Mouse (Mus musculus) E14TG2a.4 (cell line): ENCODE data around the gene Ndufb10.

Experiments used
- H3K27me3 ChIP-seq: 2 replicates; pipeline ENCODE4 v1.6.1; 2014; ENCODE audit warnings: low read length, control low read depth; ENCODE audit not compliant: insufficient read depth
- H3K36me3 ChIP-seq: 2 replicates; pipeline ENCODE4 v1.6.1; 2014; ENCODE audit warnings: low read length, control low read depth; ENCODE audit not compliant: insufficient read depth
- H3K4me1 ChIP-seq: replicated peaks from 2 replicates; pipeline ENCODE4 v1.6.1; 2014; ENCODE audit warnings: low read depth, low read length, control low read depth
- H3K4me3 ChIP-seq: replicated peaks from 2 replicates; pipeline ENCODE4 v1.5.1; 2014; ENCODE audit warnings: mild to moderate bottlenecking, low read length
- H3K9me3 ChIP-seq: 2 replicates; pipeline ENCODE4 v1.6.1; 2014; ENCODE audit warnings: low read length, control low read depth
- CTCF ChIP-seq: conservative IDR thresholded peaks from 2 replicates; pipeline ENCODE4 v1.5.1; 2014; ENCODE audit warnings: low read length
- NANOG ChIP-seq: IDR thresholded peaks from 2 replicates; pipeline ENCODE4 v1.6.1; 2014; ENCODE audit warnings: borderline replicate concordance, low read length, mixed read lengths
- POU5F1 ChIP-seq: IDR thresholded peaks from 2 replicates; pipeline ENCODE4 v1.6.1; 2014; ENCODE audit warnings: low read length, borderline replicate concordance

Gene Ndufb10

DNA sequence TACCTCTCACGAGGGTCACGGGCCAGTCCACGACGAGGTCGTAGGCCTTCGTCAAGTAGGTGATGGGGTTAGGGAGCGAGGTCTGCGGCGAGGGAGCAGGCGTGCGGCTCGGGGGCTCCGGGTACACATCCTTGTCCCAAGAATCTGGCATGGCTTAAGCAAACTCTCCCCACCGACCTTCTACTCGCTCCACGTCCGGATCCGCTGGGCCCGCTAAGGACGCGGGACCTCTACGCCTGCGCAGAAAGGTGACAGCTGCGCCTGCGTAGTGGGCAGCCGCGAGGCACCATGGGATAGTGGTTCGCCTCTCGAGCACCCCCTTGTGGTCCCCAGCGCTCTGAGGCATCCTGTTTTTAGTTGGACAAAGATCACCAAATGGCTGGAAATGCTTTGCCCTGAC is at the start of gene Ndufb10:
Gene Ndufb10, minus strand, starts transcription at position 295 of the 400 bp plus-strand sequence.
- Histone ChIP-seq H3K4me1 (peaks cover 53% of the 10 kb centered on the region), H3K36me3 (peaks cover 24% of the 10 kb centered on the region), H3K4me3 (peak within 1 kb of the TSS; percentile 93), H3K9me3 (no peaks in the 10 kb centered on the region), H3K27me3 (no peaks in the 10 kb centered on the region)
- TF ChIP-seq NANOG: no peak
- TF ChIP-seq CTCF: peak; percentile 93
- no peak for TF ChIP-seq POU5F1

DNA sequence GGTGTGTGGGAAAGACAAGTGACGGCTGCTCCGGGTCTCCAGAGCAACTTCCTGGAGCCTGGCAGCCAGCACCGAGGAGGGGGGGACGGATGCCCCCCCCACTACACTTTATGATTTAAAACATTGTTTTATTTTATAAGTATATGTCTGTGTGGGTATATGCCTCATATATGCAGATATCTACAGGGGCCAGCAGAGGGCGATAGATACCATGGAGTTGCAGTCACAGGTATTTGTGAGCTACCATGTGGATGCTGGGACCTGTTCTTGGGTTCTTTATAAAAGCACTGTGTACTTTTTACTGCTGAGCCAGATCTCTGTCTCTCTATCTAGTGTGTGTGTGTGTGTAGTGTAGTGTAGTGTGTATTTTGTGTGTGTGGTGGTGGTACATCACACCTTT is 49.0 kb upstream of the Ndufb10 start:
- no peaks in the 10 kb centered on the region for H3K9me3 ChIP-seq
- H3K27me3 ChIP-seq: peaks cover 9% of the 10 kb centered on the region
- TF ChIP-seq NANOG: no peak
- TF ChIP-seq POU5F1: no peak
- peak; percentile 48 for TF ChIP-seq CTCF
- no peak overlapping the region for H3K4me3 ChIP-seq
- H3K4me1 ChIP-seq: peaks cover 30% of the 10 kb centered on the region
- H3K36me3 ChIP-seq: no peaks in the 10 kb centered on the region

DNA sequence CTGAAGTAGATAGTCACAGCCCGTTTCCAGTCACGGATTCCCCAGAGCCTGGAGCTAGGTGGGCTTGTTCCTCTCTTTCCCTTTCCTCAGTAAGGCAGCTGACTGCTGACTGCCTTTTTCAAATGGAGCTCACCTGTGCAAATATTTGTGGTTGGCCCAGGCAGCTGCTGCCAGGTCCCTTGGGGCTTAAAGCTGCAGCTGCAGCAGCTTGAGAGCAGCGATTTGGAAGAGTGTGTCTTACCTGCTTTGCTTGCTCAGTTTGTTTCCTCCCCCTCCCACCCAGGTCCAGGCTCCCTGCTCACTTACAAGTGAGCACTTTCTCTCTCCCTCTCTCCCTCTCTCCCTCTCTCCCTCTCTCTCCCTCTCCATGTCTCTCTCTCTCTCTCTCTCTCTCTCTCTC is 44.9 kb upstream of the Ndufb10 start:
- Histone ChIP-seq H3K4me1 (peaks cover 26% of the 10 kb centered on the region), H3K9me3 (no peaks in the 10 kb centered on the region), H3K4me3 (no peak overlapping the region), H3K27me3 (peaks cover 17% of the 10 kb centered on the region), H3K36me3 (no peaks in the 10 kb centered on the region)
- TF ChIP-seq NANOG: no peak
- no peak for TF ChIP-seq POU5F1
- TF ChIP-seq CTCF: no peak

DNA sequence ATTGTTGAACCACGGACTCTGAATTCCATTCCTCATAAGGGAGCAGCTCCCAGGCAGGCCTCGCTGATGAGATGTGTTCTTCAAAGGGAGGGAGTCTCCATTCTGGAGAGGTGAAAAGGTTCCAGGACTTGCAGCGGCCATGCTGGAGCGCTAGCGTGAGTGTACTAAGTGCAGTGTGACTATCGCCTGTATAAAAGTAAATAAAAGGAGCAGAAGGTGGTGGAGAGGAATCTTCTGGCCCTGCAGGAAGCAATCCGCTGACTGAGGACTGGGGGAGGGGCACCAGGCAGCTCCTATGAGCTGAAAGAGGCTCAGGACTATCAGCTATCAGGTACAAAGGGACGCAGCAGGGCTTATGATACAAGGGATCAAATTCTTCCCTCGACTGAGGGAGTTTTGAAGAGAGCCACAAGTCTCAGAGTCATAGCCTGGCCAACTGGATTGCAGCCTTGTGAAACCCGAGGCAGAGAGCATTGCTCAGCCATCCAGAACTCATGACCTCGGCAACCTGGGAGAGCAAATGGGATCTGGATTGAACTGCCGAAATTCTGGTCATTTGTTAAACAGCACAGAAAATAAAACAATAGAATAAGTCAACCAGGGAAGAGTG is 42.1 kb upstream of the Ndufb10 start:
- Histone ChIP-seq H3K36me3 (no peaks in the 10 kb centered on the region), H3K4me3 (no peak overlapping the region), H3K4me1 (peaks cover 27% of the 10 kb centered on the region), H3K9me3 (no peaks in the 10 kb centered on the region), H3K27me3 (peaks cover 18% of the 10 kb centered on the region)
- TF ChIP-seq NANOG (no peak), CTCF (no peak), POU5F1 (no peak)

DNA sequence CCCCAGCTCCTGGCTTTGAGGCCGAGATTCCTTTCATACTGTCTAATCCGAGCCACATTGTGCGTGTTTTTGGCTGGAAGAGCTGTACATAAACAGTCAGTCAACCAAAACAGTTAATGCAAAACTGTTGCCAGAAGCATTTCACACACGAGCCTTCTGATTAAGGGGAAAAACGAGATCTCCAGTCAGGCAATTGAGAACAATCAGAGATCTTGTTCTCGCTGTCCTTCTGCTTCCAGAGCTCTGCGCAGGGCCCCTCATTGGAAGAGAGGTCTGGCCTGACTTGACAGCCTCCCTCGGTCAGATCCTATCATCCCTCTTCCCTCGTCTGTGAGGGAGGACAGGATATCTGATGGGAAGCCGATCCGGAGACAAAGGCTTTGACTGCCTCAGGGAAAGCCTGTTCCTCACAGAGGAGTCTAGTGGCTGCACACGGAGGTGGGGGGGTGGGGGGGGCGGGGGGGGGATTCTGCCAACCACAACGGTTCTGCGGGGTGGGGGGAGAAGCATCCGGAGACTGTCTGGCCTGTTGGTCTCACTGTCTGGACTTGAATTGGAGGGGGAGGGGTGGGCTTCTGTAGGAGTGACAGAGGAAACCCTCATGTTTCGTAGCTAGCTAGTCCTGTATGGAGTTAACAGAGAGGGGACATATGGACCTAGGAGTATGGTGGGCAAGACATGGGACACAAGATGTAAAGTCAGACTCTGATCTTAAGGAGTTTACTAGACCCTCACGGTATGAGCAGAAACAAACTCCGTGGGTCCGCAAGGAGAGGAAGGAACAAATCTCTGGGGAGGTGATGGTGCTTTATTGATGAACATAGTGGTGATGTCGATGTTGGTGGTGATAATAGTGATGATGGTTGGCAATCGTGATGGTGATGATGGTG is 41.0 kb upstream of the Ndufb10 start:
- Histone ChIP-seq H3K36me3 (no peaks in the 10 kb centered on the region), H3K27me3 (peaks cover 20% of the 10 kb centered on the region), H3K9me3 (no peaks in the 10 kb centered on the region), H3K4me3 (no peak overlapping the region), H3K4me1 (peaks cover 34% of the 10 kb centered on the region)
- TF ChIP-seq NANOG: no peak
- TF ChIP-seq CTCF: no peak
- TF ChIP-seq POU5F1: no peak

DNA sequence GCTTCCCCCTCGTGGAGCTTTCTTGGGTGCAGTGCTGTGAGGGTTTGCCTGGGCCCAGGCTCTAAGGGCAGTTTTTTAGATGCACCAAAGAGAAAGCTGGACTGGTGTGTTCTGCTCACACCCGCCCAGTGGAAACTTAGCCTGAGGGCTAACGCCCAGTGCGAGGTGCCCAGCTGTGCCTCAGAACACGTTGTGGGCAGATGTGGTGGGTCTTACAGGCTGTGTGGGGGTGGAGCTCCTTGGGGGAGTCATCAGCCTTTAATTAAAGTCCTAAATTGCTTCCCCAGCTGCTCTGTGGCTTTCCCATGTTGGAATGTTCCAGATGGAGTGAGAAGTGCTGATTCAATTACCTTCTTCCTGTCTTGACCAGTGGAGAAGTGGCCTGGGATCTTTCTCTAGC is 36.8 kb upstream of the Ndufb10 start:
- no peaks in the 10 kb centered on the region for H3K9me3 ChIP-seq
- peaks cover 13% of the 10 kb centered on the region for H3K27me3 ChIP-seq
- H3K4me1 ChIP-seq: peaks cover 47% of the 10 kb centered on the region
- H3K4me3 ChIP-seq: peak overlapping the region; percentile 56; the same call in 1 of the 2 replicates
- TF ChIP-seq CTCF (0 out of 2 replicates have a peak, but pooled peaks have one; percentile 3), NANOG (no peak)
- no peaks in the 10 kb centered on the region for H3K36me3 ChIP-seq

DNA sequence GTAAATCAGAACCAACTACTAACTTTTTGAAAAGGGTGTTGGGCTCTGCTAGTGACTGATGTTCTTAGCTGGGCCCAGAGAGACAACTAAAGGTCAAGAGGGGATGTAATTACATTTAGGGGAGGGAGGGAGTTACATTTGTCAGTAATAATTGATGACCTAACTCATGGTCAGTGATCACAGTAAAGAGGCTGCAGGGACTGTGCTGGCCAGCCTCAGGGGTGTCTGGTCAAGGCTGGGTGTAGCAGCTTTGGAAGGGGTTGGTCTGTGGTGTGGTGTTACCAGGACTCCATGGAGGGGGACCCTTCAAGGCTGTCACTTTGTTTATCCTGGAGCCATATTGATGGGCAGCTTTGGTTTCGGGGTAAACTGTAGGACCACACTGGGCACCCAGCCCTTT is 33.1 kb upstream of the Ndufb10 start:
- Histone ChIP-seq H3K9me3 (no peaks in the 10 kb centered on the region), H3K36me3 (no peaks in the 10 kb centered on the region), H3K27me3 (peaks cover 39% of the 10 kb centered on the region), H3K4me3 (peak overlapping the region; percentile 63), H3K4me1 (peaks cover 66% of the 10 kb centered on the region)
- TF ChIP-seq NANOG (no peak), POU5F1 (no peak), CTCF (no peak)

DNA sequence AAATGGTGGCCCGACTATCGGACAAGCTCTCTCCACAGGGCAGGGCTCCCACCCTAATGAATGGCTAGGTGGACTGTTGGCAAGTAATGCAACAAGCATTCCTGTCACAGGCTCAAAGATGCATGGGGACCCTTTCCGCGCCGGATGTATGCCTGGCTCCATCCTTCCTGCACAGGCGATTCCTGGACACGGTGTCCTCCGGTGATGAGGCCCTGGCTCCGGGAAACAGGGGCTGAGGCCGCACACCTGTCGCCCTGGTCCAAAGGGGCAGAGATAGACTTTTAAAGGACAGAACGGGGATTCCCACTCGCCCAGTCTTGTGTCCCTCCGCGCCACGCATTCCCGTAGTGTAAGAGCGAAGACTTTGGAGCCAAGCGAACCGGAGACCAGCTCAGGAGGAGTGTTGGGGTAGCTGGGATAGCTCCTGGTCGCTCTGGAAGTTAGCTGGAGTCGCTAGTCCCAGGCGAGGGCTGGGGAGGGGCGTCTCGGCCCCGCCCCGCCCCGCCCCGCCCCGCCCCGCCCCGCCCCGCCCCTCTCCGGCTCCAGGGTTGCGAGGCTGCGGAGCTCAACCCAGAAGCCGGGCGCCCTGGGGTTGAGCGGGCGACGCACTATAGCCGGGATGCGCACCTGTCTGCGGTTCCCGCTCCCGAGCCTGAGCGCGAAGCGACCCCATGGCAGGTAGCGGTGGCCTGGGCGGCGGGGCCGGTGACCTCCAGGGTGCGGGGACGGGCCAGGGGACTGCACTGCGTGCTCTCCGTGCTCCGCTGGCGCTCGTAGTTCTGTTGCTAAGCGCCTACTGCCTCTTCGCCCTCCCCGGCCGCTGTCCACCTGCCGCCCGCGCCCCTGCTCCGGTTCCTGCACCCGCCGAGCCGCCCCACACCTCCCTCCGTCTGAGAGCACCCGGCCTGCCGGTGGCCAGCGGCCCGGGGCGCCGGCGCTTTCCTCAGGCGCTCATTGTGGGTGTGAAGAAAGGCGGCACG is 28.4 kb upstream of the Ndufb10 start, which contains the start of gene Hs3st6:
Gene Hs3st6, plus strand, starts transcription at position 574 of the 980 bp plus-strand sequence.
- no peak for TF ChIP-seq NANOG
- no peak for TF ChIP-seq CTCF
- no peak for TF ChIP-seq POU5F1
- no peaks in the 10 kb centered on the region for H3K36me3 ChIP-seq

More for the DNA sequence above, 28.4 kb upstream of the Ndufb10 start, which contains the start of gene Hs3st6:
- peaks cover 56% of the 10 kb centered on the region for H3K4me1 ChIP-seq
- H3K4me3 ChIP-seq: peak within 1 kb of the TSS; percentile 85
- H3K27me3 ChIP-seq: peaks cover 59% of the 10 kb centered on the region
- no peaks in the 10 kb centered on the region for H3K9me3 ChIP-seq
